Mouse (Mus musculus) frontal cortex, postnatal 10 days (tissue): ENCODE data around the gene Agap1.

ENCODE experiments used
- DNase-seq, 2 experiments: peaks; one replicate each; pipeline ENCODE4 v3.0.0; 2022; ENCODE audit warnings: low spot score in 2 of 2, mixed read lengths in 1 of 2

Agap1 gene

GRCm38 (mm10) chr1:89457126-89458031, 2.8 kb downstream of the Agap1 start:
- DNase-seq, result no peak

GRCm38 (mm10) chr1:89461881-89462280, 7.3 kb downstream of the Agap1 start:
- DNase-seq, result no peak

GRCm38 (mm10) chr1:89463138-89463537, 8.5 kb downstream of the Agap1 start:
- DNase-seq, result no peak

- peak in 1 of 2 experiments; percentile 16 for DNase-seq
Measured at GRCm38 (mm10) chr1:89465417-89466002, 10.9 kb downstream of the Agap1 start.

- DNase-seq, result no peak
Measured at GRCm38 (mm10) chr1:89467321-89468069, 12.9 kb downstream of the Agap1 start.

- no peak for DNase-seq
Measured at GRCm38 (mm10) chr1:89468141-89468540, 13.5 kb downstream of the Agap1 start.

GRCm38 (mm10) chr1:89471430-89471829, 16.8 kb downstream of the Agap1 start:
- DNase-seq, result no peak

GRCm38 (mm10) chr1:89471891-89472290, 17.3 kb downstream of the Agap1 start:
- no peak for DNase-seq

GRCm38 (mm10) chr1:89473946-89474345, 19.3 kb downstream of the Agap1 start:
- DNase-seq, result no peak

- DNase-seq, result no peak
Measured at GRCm38 (mm10) chr1:89474853-89475252, 20.2 kb downstream of the Agap1 start.

- DNase-seq, result no peak
Measured at GRCm38 (mm10) chr1:89477033-89477432, 22.4 kb downstream of the Agap1 start.

GRCm38 (mm10) chr1:89478571-89479460, 24.2 kb downstream of the Agap1 start:
- DNase-seq, result peak in 1 of 2 experiments; percentile 21

GRCm38 (mm10) chr1:89481154-89481553, 26.5 kb downstream of the Agap1 start:
- no peak for DNase-seq

GRCm38 (mm10) chr1:89482812-89483211, 28.2 kb downstream of the Agap1 start:
- no peak for DNase-seq

GRCm38 (mm10) chr1:89486891-89487290, 32.3 kb downstream of the Agap1 start:
- DNase-seq, result no peak

GRCm38 (mm10) chr1:89489111-89489971, 34.7 kb downstream of the Agap1 start:
- DNase-seq, result no peak

- no peak for DNase-seq
Measured at GRCm38 (mm10) chr1:89493177-89493576, 38.6 kb downstream of the Agap1 start.

- DNase-seq, result no peak
Measured at GRCm38 (mm10) chr1:89494816-89495215, 40.2 kb downstream of the Agap1 start.

GRCm38 (mm10) chr1:89496204-89496603, 41.6 kb downstream of the Agap1 start:
- no peak for DNase-seq

GRCm38 (mm10) chr1:89500925-89501324, 46.3 kb downstream of the Agap1 start:
- no peak for DNase-seq
